16 mouse cellular contexts compared by ENCODE assay signal in genomic region chr3:86149521-86149920, GRCm38 (mm10).
"Had no signal": no experiment of that assay in that cellular context is flagged by ENCODE, and none has a peak within 500 bp of the region (broad histone marks: within the 10 kb centered on the region; RNA-seq: fewer than 3 reads in every experiment).

No protein-coding gene starts in this region.

- H3K4me2 ChIP-seq: liver, embryonic 11.5 days; liver, embryonic 15.5 days; midbrain, embryonic 15.5 days; neural tube, embryonic 13.5 days; stomach, embryonic 15.5 days had no signal

- H3K36me3 ChIP-seq: liver, embryonic 15.5 days; midbrain, embryonic 10.5 days; midbrain, embryonic 15.5 days; neural tube, embryonic 13.5 days; stomach, embryonic 15.5 days had no signal

- H3K4me3 ChIP-seq: liver, embryonic 15.5 days; midbrain, embryonic 10.5 days; midbrain, embryonic 15.5 days; neural tube, embryonic 13.5 days; stomach, embryonic 15.5 days had no signal

- DNase-seq: kidney, adult 2 months; kidney, postnatal 25 days; layer of hippocampus, adult 9-11 months; layer of hippocampus, postnatal 36 days; lung, adult 2 months; lung, postnatal 4 days; right cerebral cortex, postnatal 14 days; thymus, adult 2 months; thymus, postnatal 36 days had no signal

- H3K27me3 ChIP-seq: liver, embryonic 15.5 days; midbrain, embryonic 15.5 days; neural tube, embryonic 13.5 days; stomach, embryonic 15.5 days had no signal

- ATAC-seq: lung, postnatal 0 days; midbrain, embryonic 15.5 days had no signal

- H3K4me1 ChIP-seq: liver, embryonic 15.5 days; midbrain, embryonic 10.5 days; midbrain, embryonic 15.5 days; stomach, embryonic 15.5 days had no signal

- H3K27ac ChIP-seq: liver, embryonic 15.5 days; midbrain, embryonic 10.5 days; midbrain, embryonic 15.5 days; neural tube, embryonic 13.5 days; stomach, embryonic 15.5 days had no signal

- H3K9me3 ChIP-seq: liver, embryonic 15.5 days; midbrain, embryonic 10.5 days; midbrain, embryonic 15.5 days; neural tube, embryonic 13.5 days; stomach, embryonic 15.5 days had no signal

- H3K9ac ChIP-seq: liver, embryonic 15.5 days; midbrain, embryonic 15.5 days; neural tube, embryonic 13.5 days; stomach, embryonic 15.5 days had no signal
